ENCODE assay signal across 23 mouse cellular contexts in the genomic region with DNA sequence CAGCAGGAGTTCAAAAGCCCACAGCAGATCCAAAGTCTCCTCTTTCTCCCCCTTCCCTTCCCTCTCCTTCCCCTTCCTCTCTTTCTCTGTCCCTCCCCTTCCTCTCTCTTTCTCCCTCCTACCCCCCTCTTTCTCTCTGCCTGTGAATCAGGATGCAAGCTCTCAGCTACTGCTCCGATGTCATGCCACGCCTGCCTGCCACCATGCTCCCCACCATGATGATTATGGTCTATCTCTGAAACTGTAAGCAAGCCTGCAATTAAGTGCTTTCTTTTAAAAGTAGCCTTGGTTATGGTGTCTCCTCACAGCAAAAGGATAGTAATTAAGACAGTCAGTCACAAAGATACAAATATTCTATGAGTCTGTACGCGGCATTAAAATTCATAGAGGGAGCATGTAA.
DNase-seq lines count a peak whose midpoint lies in the region; ATAC-seq lines count a peak whose summit lies in the region.
"Had no signal": no experiment of that assay in that cellular context is flagged by ENCODE, and none has a peak within 500 bp of the region (broad histone marks: within the 10 kb centered on the region; RNA-seq: fewer than 3 reads in every experiment).

No protein-coding gene starts in this region.

- no peak overlapping the region for H3K27ac ChIP-seq in embryonic facial prominence, embryonic 14.5 days (replicated peaks; ENCODE audit: low read depth, low read length)
- H3K27ac ChIP-seq in embryonic facial prominence, embryonic 10.5 days (replicated peaks), result no peak overlapping the region
- peak overlapping the region; percentile 66 for H3K27ac ChIP-seq in forebrain, embryonic 15.5 days (replicated peaks)
- H3K27ac ChIP-seq in midbrain, embryonic 16.5 days (ENCODE audit: low read length), result no peak overlapping the region
- H3K27ac ChIP-seq: embryonic facial prominence, embryonic 12.5 days; heart, embryonic 15.5 days; hindbrain, embryonic 13.5 days; hindbrain, postnatal 0 days had no signal

- H3K4me1 ChIP-seq in embryonic facial prominence, embryonic 14.5 days (ENCODE audit: control insufficient read depth, insufficient read depth, low read length), result no peaks in the 10 kb centered on the region
- no peaks in the 10 kb centered on the region for H3K4me1 ChIP-seq in embryonic facial prominence, embryonic 10.5 days
- H3K4me1 ChIP-seq in forebrain, embryonic 15.5 days, result no peaks in the 10 kb centered on the region
- no peaks in the 10 kb centered on the region for H3K4me1 ChIP-seq in midbrain, embryonic 16.5 days (ENCODE audit: control insufficient read depth, insufficient read depth, low read length)
- H3K4me1 ChIP-seq: embryonic facial prominence, embryonic 12.5 days; heart, embryonic 15.5 days; hindbrain, embryonic 13.5 days had no signal

- ATAC-seq in embryonic facial prominence, embryonic 14.5 days (ENCODE audit: low read depth), result no peak
- peak; percentile 81 for ATAC-seq in forebrain, embryonic 15.5 days (replicated peaks)
- no peak for ATAC-seq in midbrain, embryonic 16.5 days
- ATAC-seq: CD4-positive, CD25-positive, alpha-beta regulatory T cell, adult 4 months; hindbrain, postnatal 0 days had no signal

- H3K36me3 ChIP-seq in embryonic facial prominence, embryonic 14.5 days (ENCODE audit: control insufficient read depth, insufficient read depth, low read length), result no peaks in the 10 kb centered on the region
- H3K36me3 ChIP-seq in embryonic facial prominence, embryonic 10.5 days (replicated peaks), result no peaks in the 10 kb centered on the region
- no peaks in the 10 kb centered on the region for H3K36me3 ChIP-seq in forebrain, embryonic 15.5 days
- no peaks in the 10 kb centered on the region for H3K36me3 ChIP-seq in midbrain, embryonic 16.5 days (ENCODE audit: control insufficient read depth, insufficient read depth, low read length)
- H3K36me3 ChIP-seq: embryonic facial prominence, embryonic 12.5 days; G1E; heart, embryonic 15.5 days; hindbrain, embryonic 13.5 days had no signal

- no peak overlapping the region for H3K4me2 ChIP-seq in embryonic facial prominence, embryonic 14.5 days (ENCODE audit: low read depth, low read length)
- H3K4me2 ChIP-seq in forebrain, embryonic 15.5 days (replicated peaks), result no peak overlapping the region
- H3K4me2 ChIP-seq in midbrain, embryonic 16.5 days (ENCODE audit: low read length), result no peak overlapping the region
- H3K4me2 ChIP-seq: embryonic facial prominence, embryonic 12.5 days; heart, embryonic 11.5 days; heart, embryonic 15.5 days; hindbrain, embryonic 13.5 days had no signal

- DNase-seq in embryonic facial prominence, embryonic 14.5 days (ENCODE audit: low spot score), result peak; percentile 26
- no peak for DNase-seq in embryonic facial prominence, embryonic 10.5 days (ENCODE audit: low spot score)
- DNase-seq in thymus, postnatal 25 days, result peak; percentile 36
- no peak for DNase-seq in thymus, postnatal 0 days (ENCODE audit: low spot score)
- peak; percentile 35 for DNase-seq in telencephalon, adult 2 months (ENCODE audit: low read depth, low spot score)
- no peak for DNase-seq in lung, postnatal 10 days
- DNase-seq: adrenal gland, postnatal 10 days; B cell, adult 2 months; cerebellum, adult 2 months; cerebellum, postnatal 10 days; embryo, embryonic 11 days; gastrocnemius, postnatal 10 days; heart, adult 18-20 months; heart, postnatal 14 days had no signal

- no peaks in the 10 kb centered on the region for H3K27me3 ChIP-seq in embryonic facial prominence, embryonic 14.5 days (replicated peaks; ENCODE audit: control insufficient read depth, insufficient read depth, low read length)
- no peaks in the 10 kb centered on the region for H3K27me3 ChIP-seq in embryonic facial prominence, embryonic 10.5 days (replicated peaks; ENCODE audit: low read depth, poor library complexity, severe bottlenecking)
- no peaks in the 10 kb centered on the region for H3K27me3 ChIP-seq in forebrain, embryonic 15.5 days
- no peaks in the 10 kb centered on the region for H3K27me3 ChIP-seq in midbrain, embryonic 16.5 days (ENCODE audit: control insufficient read depth, insufficient read depth, low read depth, low read length)
- H3K27me3 ChIP-seq: embryonic facial prominence, embryonic 12.5 days; heart, embryonic 15.5 days; hindbrain, embryonic 13.5 days had no signal

- no peak overlapping the region for H3K4me3 ChIP-seq in embryonic facial prominence, embryonic 14.5 days (ENCODE audit: low read depth, low read length)
- H3K4me3 ChIP-seq in embryonic facial prominence, embryonic 10.5 days, result no peak overlapping the region
- H3K4me3 ChIP-seq in forebrain, embryonic 15.5 days, result no peak overlapping the region
- H3K4me3 ChIP-seq in midbrain, embryonic 16.5 days (ENCODE audit: low read depth, low read length), result no peak overlapping the region
- H3K4me3 ChIP-seq: embryonic facial prominence, embryonic 12.5 days; heart, embryonic 15.5 days; hindbrain, embryonic 13.5 days had no signal

- 62% methylated on average over 4 of the region's 4 CpGs for WGBS in embryonic facial prominence, embryonic 14.5 days
- 73% methylated on average over 4 of the region's 4 CpGs for WGBS in embryonic facial prominence, embryonic 10.5 days
- 54% methylated on average over 4 of the region's 4 CpGs for WGBS in forebrain, embryonic 15.5 days
- 67% methylated on average over 4 of the region's 4 CpGs for WGBS in midbrain, embryonic 16.5 days

- peaks cover 6% of the 10 kb centered on the region; the same call in 1 of the 2 replicates for H3K9me3 ChIP-seq in embryonic facial prominence, embryonic 14.5 days (ENCODE audit: control insufficient read depth, low read length)
- H3K9me3 ChIP-seq in embryonic facial prominence, embryonic 10.5 days, result no peaks in the 10 kb centered on the region
- no peaks in the 10 kb centered on the region for H3K9me3 ChIP-seq in forebrain, embryonic 15.5 days
- H3K9me3 ChIP-seq in midbrain, embryonic 16.5 days (replicated peaks; ENCODE audit: control insufficient read depth, low read length, poor library complexity, severe bottlenecking), result no peaks in the 10 kb centered on the region
- H3K9me3 ChIP-seq: embryonic facial prominence, embryonic 12.5 days; heart, embryonic 15.5 days; hindbrain, embryonic 13.5 days had no signal

- H3K9ac ChIP-seq in embryonic facial prominence, embryonic 14.5 days (ENCODE audit: low read depth, low read length), result no peak overlapping the region
- no peak overlapping the region for H3K9ac ChIP-seq in forebrain, embryonic 15.5 days (replicated peaks)
- no peak overlapping the region for H3K9ac ChIP-seq in midbrain, embryonic 16.5 days (ENCODE audit: low read depth, low read length)
- H3K9ac ChIP-seq: embryonic facial prominence, embryonic 12.5 days; heart, embryonic 15.5 days; hindbrain, embryonic 13.5 days had no signal

Comparison
In these comparisons a context has a peak if more than half of its experiments do, and no peak if none do; other contexts are left out.
1. DNase-seq: peak in embryonic facial prominence, embryonic 14.5 days (single experiment), thymus, postnatal 25 days (single experiment) and telencephalon, adult 2 months (single experiment); none in embryonic facial prominence, embryonic 10.5 days (single experiment), thymus, postnatal 0 days (single experiment) and lung, postnatal 10 days (single experiment).